Mouse (Mus musculus) liver, postnatal 0 days (tissue): Measurements from ENCODE around the gene Slc16a8. TPM values are rescaled to one million over a fixed set of nuclear protein-coding genes. Genes with fewer than 3 reads are reported as not detected.

ENCODE experiments used
- ATAC-seq: fragments of 200-750 bp; cut with Nextera tagmentation; 2 replicates; pipeline ENCODE4 v1.8.0; 2017; ENCODE audit warnings: mild to moderate bottlenecking, moderate library complexity
- DNase-seq: peaks from one replicate; pipeline ENCODE4 v3.0.0-alpha.2; 2016
- H3K27ac ChIP-seq: fragments of 300-500 bp; sonication (generic); 2 replicates; pipeline ENCODE4 v1.5.1; 2014; ENCODE audit warnings: antibody characterized with exemption, moderate library complexity, mild to moderate bottlenecking, low read depth
- H3K27me3 ChIP-seq: fragments of 300-500 bp; sonication (generic); 2 replicates; pipeline ENCODE4 v1.6.1; 2014; ENCODE audit warnings: low read length, control low read depth, mixed read lengths; ENCODE audit not compliant: insufficient read depth
- H3K36me3 ChIP-seq: fragments of 300-500 bp; sonication (generic); replicated peaks from 2 replicates; pipeline ENCODE4 v1.6.1; 2014; ENCODE audit warnings: mild to moderate bottlenecking, control low read depth, low read length, moderate library complexity, mixed read lengths; ENCODE audit not compliant: insufficient read depth
- H3K4me1 ChIP-seq: fragments of 300-500 bp; sonication (generic); 2 replicates; pipeline ENCODE4 v1.6.1; 2014; ENCODE audit warnings: antibody characterized with exemption, mild to moderate bottlenecking, control low read depth; ENCODE audit not compliant: insufficient read depth
- H3K4me2 ChIP-seq: fragments of 300-500 bp; sonication (generic); 2 replicates; pipeline ENCODE4 v1.6.1; 2014; ENCODE audit warnings: low read depth, mild to moderate bottlenecking, low read length, moderate library complexity, mixed read lengths
- H3K4me3 ChIP-seq: fragments of 300-500 bp; sonication (generic); 2 replicates; pipeline ENCODE4 v1.5.1; 2014; ENCODE audit warnings: low read depth, low read length
- H3K9ac ChIP-seq: fragments of 300-500 bp; sonication (generic); replicated peaks from 2 replicates; pipeline ENCODE4 v1.6.1; 2014; ENCODE audit warnings: mild to moderate bottlenecking, moderate library complexity
- H3K9me3 ChIP-seq: fragments of 300-500 bp; sonication (generic); 2 replicates; pipeline ENCODE4 v1.6.1; 2016; ENCODE audit warnings: mild to moderate bottlenecking, control low read depth, low read length, mixed read lengths
- CTCF ChIP-seq: sonication (generic); IDR thresholded peaks from 2 replicates; pipeline ENCODE4 v1.5.1; 2016; ENCODE audit warnings: antibody characterized with exemption, low read depth
- EP300 ChIP-seq: IDR thresholded peaks from 2 replicates; pipeline ENCODE4 v1.6.1; 2016; ENCODE audit warnings: antibody characterized with exemption, low read depth, mild to moderate bottlenecking
- WGBS: fragments of 180-500 bp; shearing (Covaris S2); extraction: QIAGEN DNeasy Blood & Tissue Kit; methylation state at CpG from one replicate; pipeline ENCODE4 v1.1.7; 2014; ENCODE audit not compliant: insufficient replicate concordance; 5-methylcytosine and 5-hydroxymethylcytosine counted together
- polyA plus RNA-seq: library from polyadenylated mRNA; unstranded; fragments of >200 nt; fragmentation: Nextera tagmentation; extraction: Ambion mirVana; gene quantifications from 2 replicates; pipeline ENCODE4 v1.2.1, GENCODE M21; 2015

The Slc16a8 gene
- polyA plus RNA-seq, 1 experiment from 2014 or later, result not detected

DNA sequence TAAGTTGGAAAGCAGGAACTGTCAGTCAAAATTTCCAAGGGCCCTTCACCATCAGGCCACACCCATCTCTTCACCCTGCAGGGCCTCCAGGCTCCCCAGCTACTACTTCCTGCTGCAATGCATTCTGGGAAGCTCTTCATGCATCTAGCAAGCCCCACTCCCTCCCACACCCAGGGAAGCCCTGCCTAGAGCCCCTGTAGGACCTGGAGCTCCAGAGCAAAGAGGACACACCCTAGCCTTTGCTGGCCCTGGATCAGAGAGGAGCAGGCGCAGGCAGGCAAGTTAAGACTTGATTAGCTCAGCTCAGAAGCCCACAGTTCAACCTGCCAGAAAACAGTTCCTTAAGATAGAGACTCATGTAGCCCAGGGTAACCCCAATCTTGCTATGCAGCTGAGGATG, 26.8 kb upstream of the Slc16a8 start:
- DNase-seq (peak; percentile 58), ATAC-seq (peak; percentile 85)
- TF ChIP-seq CTCF (no peak), EP300 (no peak)
- Histone ChIP-seq H3K27me3 (no peaks in the 10 kb centered on the region), H3K4me2 (peak overlapping the region; percentile 7; the same call in 1 of the 2 replicates), H3K4me1 (peaks cover 20% of the 10 kb centered on the region), H3K4me3 (no peak overlapping the region), H3K9me3 (no peaks in the 10 kb centered on the region), H3K9ac (no peak overlapping the region), H3K36me3 (0 out of 2 replicates have a peak, but pooled peaks cover 2% of the 10 kb centered on the region), H3K27ac (0 out of 2 replicates have a peak overlapping the region, but pooled peaks have one; percentile 64)
- 81% methylated on average over 1 of the region's 1 CpGs for WGBS

DNA sequence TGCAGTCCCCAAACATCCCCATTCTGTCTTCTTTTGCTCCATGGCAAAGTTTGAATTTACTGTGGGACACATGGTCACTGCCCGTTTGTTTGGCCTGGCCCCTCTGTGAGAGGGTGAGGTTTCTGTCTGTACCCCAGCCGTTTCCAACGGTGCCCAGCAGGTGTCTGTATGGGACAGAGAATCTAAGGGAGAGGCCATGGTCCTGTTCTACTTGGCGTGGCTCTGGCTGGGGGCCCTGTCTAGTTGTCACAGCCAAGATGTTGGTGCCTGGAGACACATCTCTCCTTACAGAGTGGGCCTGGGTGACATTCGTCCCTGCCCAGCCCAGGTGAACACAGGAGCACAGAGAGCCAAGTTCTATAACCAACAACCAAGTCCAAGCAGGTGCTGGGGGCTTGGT, 26.3 kb upstream of the Slc16a8 start:
- H3K9ac ChIP-seq, result no peak overlapping the region
- 43% methylated on average over 5 of the region's 5 CpGs for WGBS
- peak overlapping the region; percentile 7; the same call in 1 of the 2 replicates for H3K4me2 ChIP-seq
- ATAC-seq (0 out of 2 replicates have a peak, but pooled peaks have one; percentile 20), DNase-seq (peak; percentile 25)
- no peaks in the 10 kb centered on the region for H3K36me3 ChIP-seq
- H3K27me3 ChIP-seq, result no peaks in the 10 kb centered on the region
- TF ChIP-seq EP300 (no peak), CTCF (peak; percentile 39)
- H3K4me3 ChIP-seq, result no peak overlapping the region
- H3K4me1 ChIP-seq, result peaks cover 20% of the 10 kb centered on the region
- H3K27ac ChIP-seq, result no peak overlapping the region
- no peaks in the 10 kb centered on the region for H3K9me3 ChIP-seq

DNA sequence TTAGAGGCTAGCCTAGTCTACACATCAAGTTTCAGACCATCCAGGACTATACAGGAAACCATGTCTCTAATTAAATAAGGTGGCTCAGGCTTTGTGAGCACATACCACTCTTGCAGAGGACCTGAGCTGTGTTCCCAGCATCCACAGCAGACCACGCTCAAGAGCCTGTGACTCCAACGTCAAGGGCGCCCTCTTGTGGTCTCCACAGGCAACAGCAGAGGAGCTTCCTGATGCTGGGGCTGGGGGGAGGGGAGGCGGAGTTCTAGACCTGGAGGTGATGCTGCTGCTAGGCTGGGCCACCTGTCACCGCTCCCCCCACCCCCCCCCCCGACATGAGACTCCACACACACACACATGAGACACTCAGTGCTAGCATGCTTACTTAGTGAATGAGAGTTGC, 25.6 kb upstream of the Slc16a8 start:
- Histone ChIP-seq H3K9me3 (no peaks in the 10 kb centered on the region), H3K27me3 (no peaks in the 10 kb centered on the region), H3K9ac (no peak overlapping the region), H3K4me1 (peaks cover 20% of the 10 kb centered on the region), H3K36me3 (no peaks in the 10 kb centered on the region), H3K27ac (no peak overlapping the region), H3K4me2 (no peak overlapping the region), H3K4me3 (no peak overlapping the region)
- DNase-seq (peak; percentile 58), ATAC-seq (no peak)
- peak; percentile 75 for TF ChIP-seq CTCF
- no peak for TF ChIP-seq EP300
- WGBS, result 32% methylated on average over 6 of the region's 6 CpGs

DNA sequence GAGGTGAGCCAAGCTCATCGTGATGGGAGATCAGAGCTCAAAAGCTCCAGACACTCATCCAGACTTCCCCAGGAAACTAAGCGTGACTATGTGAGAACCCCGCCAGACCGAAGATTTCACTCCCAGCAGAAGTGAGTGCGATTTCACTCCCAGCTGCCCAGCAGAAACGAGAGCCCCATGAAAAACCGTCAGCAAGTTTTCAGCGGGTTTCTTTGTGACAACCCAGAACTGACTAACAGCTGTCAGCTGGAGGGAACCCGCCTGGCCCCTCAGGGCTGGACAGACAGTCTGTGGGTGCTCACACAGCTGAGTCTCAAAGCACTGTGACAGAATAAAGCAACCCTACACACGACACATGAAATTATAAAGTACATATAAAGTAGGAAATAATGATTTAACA, 23.2 kb upstream of the Slc16a8 start:
- WGBS, result 65% methylated on average over 10 of the region's 10 CpGs
- no peaks in the 10 kb centered on the region for H3K27me3 ChIP-seq
- H3K9ac ChIP-seq, result no peak overlapping the region
- H3K4me3 ChIP-seq, result no peak overlapping the region
- TF ChIP-seq CTCF (no peak), EP300 (no peak)
- ATAC-seq, result no peak
- H3K4me1 ChIP-seq, result peaks cover 13% of the 10 kb centered on the region
- H3K27ac ChIP-seq, result no peak overlapping the region
- no peaks in the 10 kb centered on the region for H3K9me3 ChIP-seq
- H3K4me2 ChIP-seq, result no peak overlapping the region
- DNase-seq, result no peak
- H3K36me3 ChIP-seq, result no peaks in the 10 kb centered on the region

DNA sequence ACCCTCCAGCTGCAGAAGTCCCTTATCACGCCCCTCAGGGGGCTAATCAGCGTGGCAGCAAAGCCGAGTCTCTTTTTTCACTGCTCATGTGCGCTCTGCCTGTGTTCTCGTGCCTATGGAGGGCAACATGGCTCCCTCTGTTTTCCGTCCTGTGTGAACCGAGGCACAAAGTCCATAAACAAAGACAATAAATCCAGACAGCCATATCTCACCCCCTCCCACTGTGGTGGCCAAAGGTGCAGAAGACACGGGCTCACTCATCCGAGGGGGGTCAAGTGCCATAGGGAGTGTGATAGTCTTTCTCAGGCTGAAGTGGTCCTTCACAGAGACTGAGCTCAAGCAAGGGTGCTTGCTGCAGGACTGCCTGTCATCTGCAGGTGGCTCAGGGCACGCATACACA, 18.5 kb upstream of the Slc16a8 start:
- H3K27ac ChIP-seq, result no peak overlapping the region
- no peaks in the 10 kb centered on the region for H3K36me3 ChIP-seq
- no peak for ATAC-seq
- 60% methylated on average over 10 of the region's 10 CpGs for WGBS
- H3K4me1 ChIP-seq, result peaks cover 10% of the 10 kb centered on the region
- TF ChIP-seq CTCF (no peak), EP300 (no peak)
- H3K4me2 ChIP-seq, result no peak overlapping the region
- DNase-seq, result no peak
- no peak overlapping the region for H3K9ac ChIP-seq
- H3K9me3 ChIP-seq, result no peaks in the 10 kb centered on the region
- H3K27me3 ChIP-seq, result no peaks in the 10 kb centered on the region
- no peak overlapping the region for H3K4me3 ChIP-seq

DNA sequence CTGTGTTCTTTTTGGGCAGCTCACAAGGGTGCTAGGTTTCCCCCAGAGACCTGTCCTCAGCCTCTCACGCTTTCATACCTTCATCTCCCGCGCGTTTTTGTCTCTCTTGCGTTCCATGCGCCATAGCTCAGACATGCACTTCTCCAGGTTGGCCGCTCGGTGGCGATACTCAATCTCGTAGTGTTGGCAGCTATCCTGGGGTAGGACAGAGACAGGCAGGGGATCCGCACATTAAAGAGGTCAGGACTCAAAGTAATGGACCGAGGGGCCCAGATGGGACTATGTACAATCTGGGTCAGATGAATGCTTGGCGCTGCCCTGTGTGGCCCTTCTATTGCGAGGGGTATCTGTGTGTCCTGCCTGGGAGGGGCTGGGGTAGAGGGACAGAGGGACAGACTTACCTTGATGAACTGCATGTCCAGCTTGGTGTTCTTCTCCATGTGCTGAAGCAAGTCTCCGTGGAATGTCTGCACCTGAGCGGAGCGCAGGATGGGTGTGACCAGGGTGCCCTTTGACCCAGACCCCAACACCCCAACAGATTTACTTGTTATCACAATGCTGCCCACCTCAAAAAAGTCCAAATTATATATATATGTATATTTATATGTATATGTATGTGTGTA, 16.7 kb upstream of the Slc16a8 start:
- H3K27me3 ChIP-seq, result no peaks in the 10 kb centered on the region
- H3K9ac ChIP-seq, result no peak overlapping the region
- H3K36me3 ChIP-seq, result no peaks in the 10 kb centered on the region
- H3K4me2 ChIP-seq, result peak overlapping the region; percentile 73
- ATAC-seq, result no peak
- no peak for TF ChIP-seq EP300
- peak; percentile 73 for TF ChIP-seq CTCF
- H3K9me3 ChIP-seq, result no peaks in the 10 kb centered on the region
- H3K4me3 ChIP-seq, result peak overlapping the region; percentile 33; the same call in 1 of the 2 replicates
- H3K27ac ChIP-seq, result no peak overlapping the region
- 22% methylated on average over 17 of the region's 17 CpGs for WGBS
- peaks cover 10% of the 10 kb centered on the region for H3K4me1 ChIP-seq
- DNase-seq, result peak; percentile 71
